ENCODE assay signal across 9 mouse cellular contexts in genomic region chr1:173941924-173942779, GRCm38 (mm10). TPM values are rescaled to one million over a fixed set of nuclear protein-coding genes. Genes with fewer than 3 reads are reported as not detected.
DNase-seq lines count a peak whose midpoint lies in the region; ATAC-seq and TF ChIP-seq lines count a peak whose summit lies in the region.
"Not testable (repeated sequence)": the region's sequence is repeated elsewhere in the genome, so short reads cannot be mapped to it uniquely, and the experiment has no call there.
"Had no signal": no experiment of that assay in that cellular context is flagged by ENCODE, and none has a peak within 500 bp of the region (broad histone marks: within the 10 kb centered on the region; RNA-seq: fewer than 3 reads in every experiment).

Gene Mndal, minus strand, starts transcription at chr1:173942491.
Gene Ifi203, minus strand, starts transcription at chr1:173942672.

- DNase-seq in T-cell, adult 2 months (ENCODE audit: low spot score), result peak; percentile 14
- DNase-seq in heart, postnatal 10 days, result peak; percentile 3
- peak in 1 of 2 experiments; percentile 48 for DNase-seq in layer of hippocampus, postnatal 14 days (ENCODE audit: low spot score in 2 of 2)
- DNase-seq in thymus, adult 2 months, result not testable (repeated sequence)

- TF ChIP-seq POLR2A in bone marrow, adult 2 months (IDR thresholded peaks at IDR 0.05; ENCODE audit: borderline replicate concordance, control insufficient read depth, low read depth, low read length); thymus, adult 2 months (IDR thresholded peaks at IDR 0.05; ENCODE audit: control insufficient read depth, extremely low read depth, insufficient read depth, low read length, poor library complexity): not testable (repeated sequence)

- H3K9me3 ChIP-seq in forebrain, embryonic 16.5 days (ENCODE audit: control insufficient read depth, low read length), result not testable (repeated sequence)

- H3K27ac ChIP-seq in bone marrow, adult 2 months (ENCODE audit: control insufficient read depth, insufficient read depth, low read depth, low read length, poor library complexity), result peak within 1 kb of the TSS; percentile 43; the same call in 1 of the 2 replicates
- not testable (repeated sequence) for H3K27ac ChIP-seq in forebrain, embryonic 16.5 days (ENCODE audit: low read length)
- peak within 1 kb of the TSS; percentile 80 for H3K27ac ChIP-seq in thymus, adult 2 months (ENCODE audit: control insufficient read depth, insufficient read depth, low read length)

- H3K4me1 ChIP-seq in bone marrow, adult 2 months (ENCODE audit: control insufficient read depth, insufficient read depth, low read length); forebrain, embryonic 16.5 days (replicated peaks; ENCODE audit: control insufficient read depth, insufficient read depth, low read length); thymus, adult 2 months (replicated peaks; ENCODE audit: control insufficient read depth, insufficient read depth, low read length): not testable (repeated sequence)

- intact Hi-C loops in heart, postnatal 10 days (cut with DNase I), result not testable (repeated sequence)

- peak within 1 kb of the TSS; percentile 22 for H3K4me3 ChIP-seq in bone marrow, adult 2 months (replicated peaks; ENCODE audit: control insufficient read depth, low read depth, low read length)
- H3K4me3 ChIP-seq in forebrain, embryonic 16.5 days (replicated peaks; ENCODE audit: low read length), result not testable (repeated sequence)
- peak within 1 kb of the TSS; percentile 18 for H3K4me3 ChIP-seq in thymus, adult 2 months (ENCODE audit: control insufficient read depth, insufficient read depth, low read length)

- WGBS in bone marrow, adult 2 months, result 5% methylated on average over 3 of the region's 3 CpGs
- WGBS in forebrain, embryonic 16.5 days, result 70% methylated on average over 3 of the region's 3 CpGs
- 2% methylated on average over 3 of the region's 3 CpGs for WGBS in thymus, adult 2 months

- H3K27me3 ChIP-seq in forebrain, embryonic 16.5 days (replicated peaks; ENCODE audit: control insufficient read depth, insufficient read depth, low read length); thymus, adult 2 months (ENCODE audit: control insufficient read depth, insufficient read depth, low read length): not testable (repeated sequence)

- not testable (repeated sequence) for H3K9ac ChIP-seq in forebrain, embryonic 16.5 days (replicated peaks; ENCODE audit: low read depth, low read length)

- H3K36me3 ChIP-seq in forebrain, embryonic 16.5 days (ENCODE audit: control insufficient read depth, insufficient read depth); thymus, adult 2 months (ENCODE audit: control insufficient read depth, insufficient read depth, low read length): not testable (repeated sequence)

- TF ChIP-seq CTCF in bone marrow, adult 2 months (IDR thresholded peaks at IDR 0.05; ENCODE audit: control insufficient read depth, insufficient read depth, low read length); thymus, adult 2 months (IDR thresholded peaks at IDR 0.05; ENCODE audit: borderline replicate concordance, control insufficient read depth, extremely low read depth, insufficient read depth, low read length, poor library complexity): not testable (repeated sequence)

- peak; percentile 33; the same call in 1 of the 2 replicates for ATAC-seq in forebrain, embryonic 16.5 days
- peak; percentile 64 for ATAC-seq in monocyte, adult 5-6 weeks (replicated peaks; ENCODE audit: insufficient number of reproducible peaks, low FRiP score, low TSS enrichment, poor library complexity, severe bottlenecking)

- H3K4me2 ChIP-seq in forebrain, embryonic 16.5 days (ENCODE audit: low read length), result not testable (repeated sequence)

RNA-seq across cellular contexts. Expression of gene Mndal, which starts in this region (rescaled TPM):
- 74.7 and 117 TPM in 2 replicates for polyA plus RNA-seq in bone marrow, adult 2 months (2011; ENCODE audit: insufficient read depth, insufficient read length, low replicate concordance, missing spikeins)
- polyA plus RNA-seq in forebrain, embryonic 16.5 days (2015; fragmentation: Nextera tagmentation; extraction: Ambion mirVana), result 3.1 and 4.6 TPM in 2 replicates
- 10 to 100 TPM; 12.0 to 14.8 TPM for total RNA-seq in heart, postnatal 10 days (2021)
- 10 to 100 TPM; 21.9 TPM for total RNA-seq in layer of hippocampus, postnatal 14 days (2021)
- total RNA-seq in monocyte, adult 5-6 weeks (2017), result 230 to 569 TPM (median 257 TPM) in 3 replicates
- 12.3 and 14.5 TPM in 2 replicates for polyA plus RNA-seq in thymus, adult 2 months (2012; rRNA removed)
- total RNA-seq: MEL had no signal

RNA-seq across cellular contexts. Expression of gene Ifi203, which starts in this region (rescaled TPM):
- 18.4 and 39.9 TPM in 2 replicates for polyA plus RNA-seq in bone marrow, adult 2 months (2011; ENCODE audit: insufficient read depth, insufficient read length, low replicate concordance, missing spikeins)
- polyA plus RNA-seq in forebrain, embryonic 16.5 days (2015; fragmentation: Nextera tagmentation; extraction: Ambion mirVana), result 1.4 and 1.5 TPM in 2 replicates
- 10 to 100 TPM; 10.7 to 12.3 TPM for total RNA-seq in heart, postnatal 10 days (2021)
- total RNA-seq in layer of hippocampus, postnatal 14 days (2021), result 10 to 100 TPM; 10.2 to 11.9 TPM
- 55.5 to 174 TPM (median 84.6 TPM) in 3 replicates for total RNA-seq in monocyte, adult 5-6 weeks (2017)
- polyA plus RNA-seq in thymus, adult 2 months (2012; rRNA removed), result 19.0 and 27.7 TPM in 2 replicates
- polyA plus RNA-seq: limb, embryonic 10.5 days had no signal

Comparison
In these comparisons a context has a peak if more than half of its experiments do, and no peak if none do; other contexts are left out.
1. RNA of gene Mndal (total RNA-seq): 230 to 569 TPM in monocyte, adult 5-6 weeks; 21.9 TPM in layer of hippocampus, postnatal 14 days and 12.0 to 14.8 TPM in heart, postnatal 10 days; every median in the first group is over 10 times any median in the second.